In genomic region chr7:99229411-99229810, GRCm38 (mm10) we compare ENCODE assay signal across 9 mouse cellular contexts. TPM values are rescaled to one million over a fixed set of nuclear protein-coding genes. Genes with fewer than 3 reads are reported as not detected.
DNase-seq lines count a peak whose midpoint lies in the region; ATAC-seq and TF ChIP-seq lines count a peak whose summit lies in the region.
"Had no signal": no experiment of that assay in that cellular context is flagged by ENCODE, and none has a peak within 500 bp of the region (broad histone marks: within the 10 kb centered on the region; RNA-seq: fewer than 3 reads in every experiment).

No protein-coding gene starts in this region.

- 0 out of 2 replicates have a peak, but pooled peaks have one; percentile 50 for ATAC-seq in kidney, embryonic 16.5 days (ENCODE audit: low FRiP score, low TSS enrichment)
- peak; percentile 88 for ATAC-seq in megakaryocyte, adult 5-6 weeks (ENCODE audit: poor library complexity, severe bottlenecking)

- no peaks in the 10 kb centered on the region for H3K4me1 ChIP-seq in spleen, adult 2 months (ENCODE audit: control insufficient read depth, insufficient read depth, insufficient read length)
- H3K4me1 ChIP-seq in kidney, embryonic 16.5 days (ENCODE audit: insufficient read depth, low read length) = no peaks in the 10 kb centered on the region

- H3K4me2 ChIP-seq in kidney, embryonic 16.5 days (replicated peaks; ENCODE audit: low read depth, low read length) = no peak overlapping the region

- H3K27ac ChIP-seq in spleen, adult 2 months (ENCODE audit: insufficient read depth, low read length) = no peak overlapping the region
- H3K27ac ChIP-seq in kidney, embryonic 16.5 days (ENCODE audit: low read length) = no peak overlapping the region

- H3K4me3 ChIP-seq in spleen, adult 2 months (ENCODE audit: extremely low read depth, insufficient read depth, insufficient read length) = no peak overlapping the region
- no peak overlapping the region for H3K4me3 ChIP-seq in kidney, embryonic 16.5 days (ENCODE audit: low read length)

- H3K9me3 ChIP-seq in kidney, embryonic 16.5 days (ENCODE audit: low read length) = no peaks in the 10 kb centered on the region

- TF ChIP-seq POLR2A in spleen, adult 2 months (IDR thresholded peaks at IDR 0.05; ENCODE audit: low read depth, low read length) = no peak

- no peak overlapping the region for H3K9ac ChIP-seq in kidney, embryonic 16.5 days (replicated peaks; ENCODE audit: low read length)

- TF ChIP-seq CTCF in spleen, adult 2 months (IDR thresholded peaks at IDR 0.05; ENCODE audit: extremely low read depth, insufficient read depth, insufficient read length, insufficient replicate concordance) = peak; percentile 29; the same call in 1 of the 2 replicates

- no peaks in the 10 kb centered on the region for H3K27me3 ChIP-seq in spleen, adult 2 months (ENCODE audit: control insufficient read depth, insufficient read depth, low read length)
- no peaks in the 10 kb centered on the region for H3K27me3 ChIP-seq in kidney, embryonic 16.5 days (ENCODE audit: insufficient read depth, low read length)

- DNase-seq in cerebellum, postnatal 14 days = peak; percentile 48 to 54
- no peak for DNase-seq in cerebellum, adult 8-10 months
- no peak for DNase-seq in spleen, adult 2 months (ENCODE audit: low read depth in 1 of 2, low spot score in 2 of 2)
- no peak for DNase-seq in spleen, adult 18-20 months
- DNase-seq in embryo, embryonic 9.5 days (ENCODE audit: extremely low spot score) = peak; percentile 59
- DNase-seq in layer of hippocampus, adult 8-10 months (ENCODE audit: low spot score in 2 of 2) = no peak

- 20% methylated on average over 2 of the region's 2 CpGs for WGBS in spleen, adult 2 months
- WGBS in kidney, embryonic 16.5 days = 13% methylated on average over 2 of the region's 2 CpGs

- H3K36me3 ChIP-seq in spleen, adult 2 months (ENCODE audit: control insufficient read depth, insufficient read depth, low read length) = no peaks in the 10 kb centered on the region
- no peaks in the 10 kb centered on the region for H3K36me3 ChIP-seq in kidney, embryonic 16.5 days (ENCODE audit: insufficient read depth, low read length)

RNA-seq across cellular contexts. Expression of gene Mogat2, which starts 9.0 kb away (rescaled TPM):
- 0.21 and 0.47 TPM in 2 replicates for polyA plus RNA-seq in spleen, adult 2 months (2012; rRNA removed)
- 12.2 and 14.9 TPM in 2 replicates for polyA plus RNA-seq in kidney, embryonic 16.5 days (2015; fragmentation: Nextera tagmentation; extraction: Ambion mirVana)
- total RNA-seq in megakaryocyte, adult 5-6 weeks (2015) = 1.6 TPM in 2 replicates
- 1.4 and 3.0 TPM in 2 replicates for total RNA-seq in megakaryocyte, adult 5-6 weeks (2017)
- not detected for total RNA-seq in layer of hippocampus, adult 8-10 months (2022)
- total RNA-seq: left cerebral cortex, adult 18-20 months had no signal

RNA-seq across cellular contexts. Expression of gene Map6, which starts 37.8 kb away (rescaled TPM):
- polyA plus RNA-seq in spleen, adult 2 months (2012; rRNA removed) = 0.39 and 0.65 TPM in 2 replicates
- 1.7 and 2.1 TPM in 2 replicates for polyA plus RNA-seq in kidney, embryonic 16.5 days (2015; fragmentation: Nextera tagmentation; extraction: Ambion mirVana)
- total RNA-seq in megakaryocyte, adult 5-6 weeks (2015) = 0.07 and 0.25 TPM in 2 replicates
- total RNA-seq in megakaryocyte, adult 5-6 weeks (2017) = 0.22 and 0.94 TPM in 2 replicates
- total RNA-seq in layer of hippocampus, adult 8-10 months (2022) = 100 to 1,000 TPM; 101 to 108 (median 106) TPM

RNA-seq across cellular contexts. Expression of gene Dgat2, which starts 46.9 kb away (rescaled TPM):
- polyA plus RNA-seq in spleen, adult 2 months (2012; rRNA removed) = 12.0 and 12.8 TPM in 2 replicates
- 41.6 and 43.4 TPM in 2 replicates for polyA plus RNA-seq in kidney, embryonic 16.5 days (2015; fragmentation: Nextera tagmentation; extraction: Ambion mirVana)
- 10.8 and 11.3 TPM in 2 replicates for total RNA-seq in megakaryocyte, adult 5-6 weeks (2015)
- total RNA-seq in megakaryocyte, adult 5-6 weeks (2017) = 9.1 and 14.0 TPM in 2 replicates
- 10 to 100 TPM; 80.9 to 89.3 (median 85.5) TPM for total RNA-seq in layer of hippocampus, adult 8-10 months (2022)

Comparison
In these comparisons a context has a peak if more than half of its experiments do, and no peak if none do; other contexts are left out.
1. DNase-seq: peak in cerebellum, postnatal 14 days (2 of 2) and embryo, embryonic 9.5 days (single experiment); none in cerebellum, adult 8-10 months (single experiment), spleen, adult 2 months (0 of 2), spleen, adult 18-20 months (0 of 2) and layer of hippocampus, adult 8-10 months (0 of 2).
2. RNA of gene Map6, which starts 37.8 kb away (total RNA-seq): 101 to 108 TPM in layer of hippocampus, adult 8-10 months; 0.07 to 0.94 TPM in megakaryocyte, adult 5-6 weeks; every median in the first group is over 10 times any median in the second.
3. RNA of gene Dgat2, which starts 46.9 kb away (total RNA-seq): 80.9 to 89.3 TPM in layer of hippocampus, adult 8-10 months; 9.1 to 14.0 TPM in megakaryocyte, adult 5-6 weeks; every median in the first group is over 4 times any median in the second.